Mouse (Mus musculus): ENCODE data around the gene Shkbp1. TPM values are rescaled to one million over a fixed set of nuclear protein-coding genes. Genes with fewer than 3 reads are reported as not detected.

The Shkbp1 gene
- total and polyA plus RNA-seq, 3 experiments = 23.3 to 62.8 (median 30.8) TPM

GRCm38 (mm10) chr7:27325697-27326096 is 30.1 kb downstream of the Shkbp1 start:
- Histone ChIP-seq H3K4me3 (replicated peaks in 1 of 3; ENCODE audit: low read depth in 2 of 3, low read length in 2 of 3, poor library complexity in 1 of 3) (no peak overlapping the region), H3K79me2 (replicated peaks; ENCODE audit: control insufficient read depth, extremely low read depth, insufficient read depth, poor library complexity, severe bottlenecking) (no peaks in the 10 kb centered on the region), H3K9me3 (replicated peaks; ENCODE audit: low read length) (no peaks in the 10 kb centered on the region), H3K36me3 (replicated peaks in 1 of 2; ENCODE audit: control insufficient read depth in 1 of 2, insufficient read depth in 1 of 2, low read length in 1 of 2) (no peaks in the 10 kb centered on the region), H3K4me2 (ENCODE audit: insufficient read depth, low read depth, poor library complexity, severe bottlenecking) (no peak overlapping the region), H3K27ac (ENCODE audit: insufficient read depth, low read depth) (no peak overlapping the region), H3K9ac (ENCODE audit: insufficient read depth, low read depth) (no peak overlapping the region), H3K4me1 (ENCODE audit: control insufficient read depth in 1 of 2, insufficient read depth in 2 of 2) (peaks cover 4 to 17% of the 10 kb centered on the region in 2 experiments), H3K27me3 (replicated peaks) (peaks cover 14% of the 10 kb centered on the region)
- TF ChIP-seq POLR2AphosphoS2 (IDR thresholded peaks at IDR 0.05; ENCODE audit: low read depth, low read length) (no peak), KAT2A (IDR thresholded peaks at IDR 0.05; ENCODE audit: insufficient replicate concordance, low read length) (no peak), E2F4 (IDR thresholded peaks at IDR 0.05; ENCODE audit: insufficient replicate concordance, low read depth, low read length) (no peak), PAX5 (IDR thresholded peaks at IDR 0.05; ENCODE audit: low read length) (no peak), POLR2A (IDR thresholded peaks at IDR 0.05; ENCODE audit: low read depth, low read length) (no peak), MAFK (IDR thresholded peaks at IDR 0.05; ENCODE audit: insufficient replicate concordance, low read length) (no peak), MEF2A (IDR thresholded peaks at IDR 0.05; ENCODE audit: borderline replicate concordance, low read depth, low read length) (no peak), USF2 (conservative IDR thresholded peaks at IDR 0.05; ENCODE audit: low read depth, low read length) (no peak), NELFE (IDR thresholded peaks at IDR 0.05; ENCODE audit: low read depth, low read length) (no peak), SIN3A (IDR thresholded peaks at IDR 0.05; ENCODE audit: low read length) (no peak), MYC (IDR thresholded peaks at IDR 0.05; ENCODE audit: low read depth, low read length) (no peak), MXI1 (IDR thresholded peaks at IDR 0.05; ENCODE audit: low read depth, low read length) (no peak), USF1 (IDR thresholded peaks at IDR 0.05; ENCODE audit: low read depth, low read length) (no peak), RCOR1 (conservative IDR thresholded peaks at IDR 0.05; ENCODE audit: low read depth, low read length) (no peak), ELF1 (IDR thresholded peaks at IDR 0.05; ENCODE audit: low read depth, low read length) (no peak), TCF12 (IDR thresholded peaks at IDR 0.05; ENCODE audit: low read depth, low read length) (no peak)
- dilution Hi-C loops (cut with MboI; ENCODE audit: extremely low pct_ligation_motif_present, extremely low pct_unique_long_range_greater_than_20kb, low sequenced_read_pairs) = no loop called here
- no peak for DNase-seq (ENCODE audit: extremely low read depth)
- in situ Hi-C loops (cut with MboI; ENCODE audit: low pct_ligation_motif_present, low pct_unique_long_range_greater_than_20kb, low sequenced_read_pairs) = no loop called here

GRCm38 (mm10) chr7:27324928-27325327 is 30.9 kb downstream of the Shkbp1 start:
- no peak for DNase-seq (ENCODE audit: extremely low read depth)
- dilution Hi-C loops (cut with MboI; ENCODE audit: extremely low pct_ligation_motif_present, extremely low pct_unique_long_range_greater_than_20kb, low sequenced_read_pairs) = no loop called here

More at GRCm38 (mm10) chr7:27324928-27325327, 30.9 kb downstream of the Shkbp1 start:
- Histone ChIP-seq H3K36me3 (replicated peaks in 1 of 2; ENCODE audit: control insufficient read depth in 1 of 2, insufficient read depth in 1 of 2, low read length in 1 of 2) (no peaks in the 10 kb centered on the region), H3K4me2 (ENCODE audit: insufficient read depth, low read depth, poor library complexity, severe bottlenecking) (no peak overlapping the region), H3K4me3 (replicated peaks in 1 of 3; ENCODE audit: low read depth in 2 of 3, low read length in 2 of 3, poor library complexity in 1 of 3) (no peak overlapping the region), H3K9me3 (replicated peaks; ENCODE audit: low read length) (no peaks in the 10 kb centered on the region), H3K27ac (ENCODE audit: insufficient read depth, low read depth) (no peak overlapping the region), H3K79me2 (replicated peaks; ENCODE audit: control insufficient read depth, extremely low read depth, insufficient read depth, poor library complexity, severe bottlenecking) (no peaks in the 10 kb centered on the region), H3K9ac (ENCODE audit: insufficient read depth, low read depth) (no peak overlapping the region), H3K4me1 (ENCODE audit: control insufficient read depth in 1 of 2, insufficient read depth in 2 of 2) (peaks cover 4 to 10% of the 10 kb centered on the region in 2 experiments), H3K27me3 (replicated peaks) (peaks cover 14% of the 10 kb centered on the region)
- no peak for TF ChIP-seq ZNF384 (IDR thresholded peaks at IDR 0.05; ENCODE audit: low read depth, low read length)
- TF ChIP-seq ZC3H11A (IDR thresholded peaks at IDR 0.05; ENCODE audit: low read depth, low read length) = no peak
- no peak for TF ChIP-seq RCOR1 (conservative IDR thresholded peaks at IDR 0.05; ENCODE audit: low read depth, low read length)
- TF ChIP-seq TCF12 (IDR thresholded peaks at IDR 0.05; ENCODE audit: low read depth, low read length) = no peak
- TF ChIP-seq MAFK (IDR thresholded peaks at IDR 0.05; ENCODE audit: insufficient replicate concordance, low read length) = no peak
- no peak for TF ChIP-seq BHLHE40 (IDR thresholded peaks at IDR 0.05; ENCODE audit: low read depth, low read length)
- no peak for TF ChIP-seq HCFC1 (IDR thresholded peaks at IDR 0.05; ENCODE audit: low read depth, low read length)
- no peak for TF ChIP-seq JUN (IDR thresholded peaks at IDR 0.05; ENCODE audit: insufficient read depth, low read depth, low read length)
- no peak for TF ChIP-seq ZMIZ1 (IDR thresholded peaks at IDR 0.05; ENCODE audit: low read depth, low read length)
- no peak for TF ChIP-seq NRF1 (IDR thresholded peaks at IDR 0.05; ENCODE audit: low read depth, low read length)
- no peak for TF ChIP-seq MXI1 (IDR thresholded peaks at IDR 0.05; ENCODE audit: low read depth, low read length)
- no peak for TF ChIP-seq NELFE (IDR thresholded peaks at IDR 0.05; ENCODE audit: low read depth, low read length)
- TF ChIP-seq RAD21 (IDR thresholded peaks at IDR 0.05; ENCODE audit: low read depth, low read length) = no peak
- TF ChIP-seq GABPA (IDR thresholded peaks at IDR 0.05; ENCODE audit: insufficient replicate concordance, low read depth, low read length) = no peak
- in situ Hi-C loops (cut with MboI; ENCODE audit: low pct_ligation_motif_present, low pct_unique_long_range_greater_than_20kb, low sequenced_read_pairs) = no loop called here

All from CH12.LX (cell line).